Mouse (Mus musculus): ENCODE results near the gene Zbtb43.

DNA sequence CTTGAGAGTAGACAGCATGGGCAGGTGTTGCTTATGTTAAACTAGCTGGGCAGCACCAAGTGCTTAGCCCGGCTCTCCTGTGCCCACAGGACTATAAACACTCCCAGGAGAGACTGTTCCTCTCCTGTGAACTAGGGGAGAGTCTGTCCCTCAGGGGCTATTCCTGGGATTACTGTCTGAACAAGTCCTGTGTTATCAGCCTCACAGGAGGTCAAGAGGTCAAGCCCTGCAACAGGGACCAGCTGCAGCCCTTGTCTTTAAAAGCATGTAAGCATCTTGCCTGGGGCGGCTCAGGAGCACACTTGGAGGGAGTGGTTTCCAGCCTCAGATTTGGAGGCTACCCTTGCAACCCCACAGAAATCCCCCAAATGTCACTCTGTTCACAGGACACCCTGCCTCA, 30.0 kb downstream of the Zbtb43 start:
- TF ChIP-seq CTCF (IDR thresholded peaks at IDR 0.05; ENCODE audit: control insufficient read depth, insufficient read depth, insufficient read length) (no peak), MAX (IDR thresholded peaks at IDR 0.05) (no peak), MYOG (IDR thresholded peaks at IDR 0.05; ENCODE audit: control insufficient read depth, extremely low read depth, insufficient read length) (no peak)

Measured in C2C12 (cell line).